Mouse (Mus musculus) cerebellum, postnatal 10 days (tissue): ENCODE measurements around the gene Prkce.

ENCODE experiments used
- DNase-seq, 2 experiments: peaks; one replicate each; pipeline ENCODE4 v3.0.0; 2021; ENCODE audit warnings: mixed read lengths in 2 of 2

Prkce gene

DNA sequence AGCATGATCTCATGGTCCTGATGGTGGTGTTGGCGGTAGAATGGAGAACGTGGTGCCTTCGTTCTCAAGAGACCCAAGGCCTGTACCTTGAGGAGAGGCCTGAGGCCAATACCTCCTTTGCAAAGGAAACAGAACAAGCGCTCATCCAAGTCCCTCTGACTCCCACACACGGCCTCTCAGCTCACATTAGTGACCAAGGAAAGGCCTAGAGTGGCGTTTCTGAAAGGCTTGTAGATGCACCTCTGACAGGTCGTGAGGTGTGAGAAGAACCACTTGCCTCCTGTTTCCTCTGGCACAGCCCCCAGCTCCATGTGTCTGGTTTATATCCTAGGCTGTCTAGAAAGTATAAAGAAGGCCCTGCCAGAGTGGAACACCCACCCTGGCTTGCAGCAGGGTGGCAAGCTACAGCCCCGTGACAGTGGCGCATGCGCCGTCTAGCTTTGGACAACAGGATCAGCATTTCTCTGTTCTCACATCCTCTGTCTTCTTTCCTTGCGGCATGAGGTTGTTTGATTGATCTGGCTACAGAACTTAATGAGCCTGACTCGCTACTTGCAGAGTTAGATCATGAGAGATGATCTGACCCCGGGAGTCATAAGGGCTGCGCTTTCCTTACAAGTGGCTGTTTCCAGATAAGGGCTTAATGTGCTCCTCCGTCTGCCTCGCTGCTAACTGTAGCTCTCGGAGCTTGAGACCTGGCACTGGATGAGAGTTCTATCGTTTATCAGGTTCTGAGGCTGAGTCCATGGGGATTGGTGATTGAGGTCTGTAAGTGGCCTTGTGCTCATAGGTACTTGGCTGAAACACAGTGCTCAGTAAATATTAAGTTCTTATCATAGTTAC is 136.0 kb downstream of the Prkce start:
- DNase-seq = no peak

DNA sequence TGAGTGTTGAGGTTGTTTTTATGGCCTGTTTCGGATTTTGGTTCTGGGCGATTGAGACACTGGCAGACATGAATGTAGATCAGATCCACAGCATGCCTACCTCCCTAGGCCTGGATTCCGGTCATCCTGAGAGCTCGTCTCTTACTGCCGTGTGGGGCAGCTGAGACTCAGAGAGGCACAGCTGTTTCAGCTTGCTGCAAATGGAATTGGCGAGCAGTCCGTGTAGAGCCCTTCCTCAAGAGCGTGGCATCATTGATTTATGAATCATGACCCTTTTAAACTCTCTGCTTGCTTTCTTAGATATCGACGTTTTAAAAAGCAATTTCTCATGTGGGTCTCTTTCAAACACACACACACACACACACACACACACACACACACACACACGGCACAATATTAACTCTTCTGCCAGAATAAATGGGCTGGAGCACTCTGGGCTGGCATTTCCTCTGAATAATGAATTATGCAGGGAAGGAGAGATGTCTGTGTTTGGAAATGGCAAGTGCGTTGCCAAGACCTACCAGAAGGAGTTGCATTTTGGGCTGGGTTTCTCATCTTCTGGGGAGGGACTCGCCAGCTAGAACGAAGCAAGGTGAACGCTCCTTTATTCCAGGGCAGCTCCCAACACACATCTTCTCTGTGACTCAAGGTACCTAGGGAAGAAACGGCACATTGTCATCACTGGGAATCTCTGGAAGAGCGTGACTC is 137.5 kb downstream of the Prkce start:
- DNase-seq = peak; percentile 58 to 63

DNA sequence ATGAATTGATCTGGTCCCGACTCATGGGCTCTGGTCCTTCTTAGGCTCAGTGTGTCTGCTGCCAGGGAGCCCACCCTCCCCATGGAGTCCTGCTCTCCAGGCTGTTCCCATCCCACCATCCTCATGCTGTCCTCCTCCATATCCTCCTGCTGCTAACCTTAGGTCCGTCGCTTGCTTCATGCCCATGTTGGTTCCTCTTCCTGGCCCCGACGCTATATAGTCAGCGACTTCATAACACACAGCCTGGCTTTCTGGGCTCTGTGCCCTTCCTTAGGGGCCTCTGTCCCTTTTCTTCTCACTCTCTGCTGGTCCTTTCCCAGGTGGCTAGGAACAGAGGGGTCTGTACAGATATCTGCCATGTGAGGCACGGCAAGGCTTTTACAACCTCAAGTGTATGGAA is 138.6 kb downstream of the Prkce start:
- no peak for DNase-seq

DNA sequence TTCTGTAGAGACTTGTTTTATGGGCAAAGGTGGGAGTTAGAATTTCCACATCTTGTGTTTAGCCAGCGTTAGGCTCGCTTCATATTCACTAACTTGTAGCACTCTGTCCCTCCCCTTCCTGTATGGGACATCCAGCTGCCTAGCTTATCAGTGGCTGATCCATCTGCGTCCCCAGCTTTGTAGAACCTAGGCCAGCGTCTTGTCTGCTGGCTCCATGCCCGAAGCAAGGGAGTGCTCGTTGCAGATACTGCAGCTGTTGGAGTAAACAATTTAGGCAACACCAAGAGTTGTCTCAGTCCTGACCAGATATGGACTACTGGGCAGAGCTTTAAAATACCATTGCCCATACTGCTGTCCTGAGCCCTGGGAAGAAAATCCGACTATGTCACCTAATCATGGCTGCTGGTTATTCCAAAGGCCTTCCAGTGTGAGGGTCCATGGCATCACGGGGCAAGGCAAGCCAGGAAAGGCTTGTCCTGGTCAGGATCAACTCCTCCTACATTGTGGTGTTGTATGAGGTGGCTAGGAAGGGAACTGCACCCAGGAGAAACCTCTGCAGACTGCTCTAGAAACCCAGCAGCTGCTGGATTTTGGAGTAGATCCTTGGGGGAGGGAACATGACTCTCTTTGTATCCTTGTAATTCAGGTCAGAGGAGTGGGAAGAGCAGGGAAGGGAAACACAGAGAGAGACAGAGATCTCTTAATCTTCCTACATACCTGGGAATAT is 146.0 kb downstream of the Prkce start:
- peak in 1 of 2 experiments; percentile 42 for DNase-seq

DNA sequence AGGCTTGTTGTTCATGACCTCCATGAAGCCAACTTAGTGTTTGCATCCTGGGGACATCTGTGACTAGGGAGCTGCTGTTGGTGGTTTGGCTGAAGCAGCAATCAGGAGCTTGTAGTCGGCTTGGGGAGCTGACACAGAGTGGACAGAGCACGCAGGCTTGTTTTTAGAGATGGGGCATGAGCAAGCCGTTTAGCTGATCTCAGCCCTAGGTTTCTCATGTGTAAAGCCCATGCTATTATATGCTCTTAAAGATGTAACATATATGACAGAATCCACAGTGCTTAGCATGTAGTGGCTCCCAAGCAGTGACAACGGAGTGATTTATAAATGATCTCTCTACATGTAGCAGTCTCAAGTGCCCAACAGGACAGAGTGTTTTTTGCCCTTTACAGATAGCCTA is 148.3 kb downstream of the Prkce start:
- no peak for DNase-seq

DNA sequence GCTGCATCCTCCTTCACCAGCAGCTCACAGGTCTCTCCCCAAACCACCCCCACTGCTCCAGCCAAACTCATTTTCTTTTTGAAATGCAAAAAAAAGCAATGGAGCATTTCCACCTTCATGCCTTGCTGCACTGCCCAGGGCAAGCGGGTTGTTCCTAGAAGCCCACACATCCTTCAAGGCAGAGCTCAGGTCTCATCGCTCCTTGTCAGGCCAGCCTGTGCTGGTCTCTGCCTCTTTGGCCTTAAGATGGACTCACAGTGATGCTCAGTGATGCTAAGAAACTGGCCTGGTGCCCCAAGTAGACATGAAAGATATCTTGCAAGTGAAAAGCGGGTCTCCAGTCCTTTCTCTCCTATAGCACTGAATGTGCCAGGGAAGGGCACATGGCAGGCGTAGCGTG is 149.2 kb downstream of the Prkce start:
- no peak for DNase-seq

DNA sequence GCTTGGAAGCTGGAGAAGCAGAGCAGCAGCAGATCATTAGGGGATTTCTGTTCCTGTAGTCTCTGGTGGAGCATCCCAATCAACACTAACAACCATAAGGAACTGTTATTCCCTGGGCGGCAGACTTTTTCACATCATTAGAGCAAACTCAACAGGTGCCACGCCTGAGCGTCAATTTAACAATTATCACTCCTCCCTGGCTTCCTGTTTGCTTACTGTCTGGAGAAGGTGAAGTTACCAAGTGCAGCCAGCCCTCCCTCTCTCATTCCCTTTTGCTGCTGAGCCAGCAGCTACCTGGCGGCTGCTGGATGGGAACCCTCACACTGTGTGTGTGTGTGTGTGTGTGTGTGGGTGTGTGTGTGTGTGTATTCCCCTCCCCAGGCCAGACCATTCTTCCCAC is 149.6 kb downstream of the Prkce start:
- no peak for DNase-seq

DNA sequence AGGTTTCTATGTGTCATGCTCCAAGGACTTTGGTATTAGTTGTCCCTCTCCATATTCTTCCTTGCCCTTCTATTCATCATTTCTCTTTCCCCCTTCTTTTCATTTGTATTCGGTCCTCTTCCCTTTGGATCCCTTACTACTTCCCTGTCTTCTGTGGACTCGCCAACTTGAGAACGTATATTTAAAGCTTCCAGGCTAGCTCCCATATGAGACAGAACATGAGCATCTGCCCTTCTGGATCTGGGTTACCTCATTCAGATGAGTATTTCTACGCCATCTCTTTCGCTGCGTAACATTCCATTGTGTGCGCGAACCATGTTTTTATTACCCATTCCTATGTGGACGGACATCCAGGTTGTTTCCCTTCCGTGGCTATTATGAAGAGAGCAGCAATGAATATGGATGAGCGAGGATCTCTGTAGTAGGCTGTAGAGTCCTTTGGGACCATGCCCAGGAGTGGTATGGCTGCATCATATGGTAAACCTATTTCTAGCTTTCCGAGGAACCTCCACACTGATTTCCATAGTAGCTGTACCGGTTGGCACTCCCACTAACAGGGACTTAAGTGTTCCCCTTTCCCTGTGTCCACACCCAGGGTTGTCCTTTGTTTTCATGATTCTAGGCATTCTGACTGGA is 152.5 kb downstream of the Prkce start:
- no peak for DNase-seq

DNA sequence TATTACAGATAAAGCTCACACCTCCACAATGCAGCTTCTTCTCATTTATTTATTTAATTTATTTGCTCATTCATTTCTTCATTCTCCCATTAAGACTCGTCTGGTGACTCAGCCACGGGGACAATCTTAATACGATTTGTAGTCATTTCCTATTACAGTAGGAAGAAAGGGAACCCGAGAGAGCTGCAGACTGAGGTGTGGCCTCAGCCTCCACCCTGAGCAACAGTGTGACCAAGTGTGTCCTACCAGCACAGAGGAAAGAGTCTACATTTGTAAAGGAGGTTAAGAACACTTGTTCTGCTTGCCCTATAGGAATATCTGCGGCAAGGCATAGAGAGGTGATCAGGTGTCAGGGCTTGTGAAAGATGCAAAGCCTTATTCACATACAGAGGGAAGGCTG is 155.3 kb downstream of the Prkce start:
- no peak for DNase-seq

DNA sequence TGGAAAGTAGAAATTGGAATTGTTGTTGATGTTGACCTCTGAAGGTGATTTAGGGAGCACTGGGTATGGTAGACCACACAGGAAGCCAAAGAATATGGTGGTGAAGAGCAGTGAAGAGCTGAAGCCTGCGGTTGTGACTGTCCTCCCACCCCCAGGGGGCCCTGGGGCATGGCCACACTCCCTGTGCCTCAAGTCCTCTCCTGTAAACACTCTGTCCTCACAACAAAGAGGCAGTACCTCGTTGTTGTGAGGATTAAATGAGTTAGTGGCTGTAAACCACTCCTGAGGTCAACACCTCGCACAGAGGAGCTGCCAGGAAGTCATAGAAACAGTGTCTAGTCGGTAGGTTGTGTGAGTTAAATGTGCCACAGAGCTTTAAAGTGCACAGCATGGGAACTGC is 155.7 kb downstream of the Prkce start:
- DNase-seq = no peak

DNA sequence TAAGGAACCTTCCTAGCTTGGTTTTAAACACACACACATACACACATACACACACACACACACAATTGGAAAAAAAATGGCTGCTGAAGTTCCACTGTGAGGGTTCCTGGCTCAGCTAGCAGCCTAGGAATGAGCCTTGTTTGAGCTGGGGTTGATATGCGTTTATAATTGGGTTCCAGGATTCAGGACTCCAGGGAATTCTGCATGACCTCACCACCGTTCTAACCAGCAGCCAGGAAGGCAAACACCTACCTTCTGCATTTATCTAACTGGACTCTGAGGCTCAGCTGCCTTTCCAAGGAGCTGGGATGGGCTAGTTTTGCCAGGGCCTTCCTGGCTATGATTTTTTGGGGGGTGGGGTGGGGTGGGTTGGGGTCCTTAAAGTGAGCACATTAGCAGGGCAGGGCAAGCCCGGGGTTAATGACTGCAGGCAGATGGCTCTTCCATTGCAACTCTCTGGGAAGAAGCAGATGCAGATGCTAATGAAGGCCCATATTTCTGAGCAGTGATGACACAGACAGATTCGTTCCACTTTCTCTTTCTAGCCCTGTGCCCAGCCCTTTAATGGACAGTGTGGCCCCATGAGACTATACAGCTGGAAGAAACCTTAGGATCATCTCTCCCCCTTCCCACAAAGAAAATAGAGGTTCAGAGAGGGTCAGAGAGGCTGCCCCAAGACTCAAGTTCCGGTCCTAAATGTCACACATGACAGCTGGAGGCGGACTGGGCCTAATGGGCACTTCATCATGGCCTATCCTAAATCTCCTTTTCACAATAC is 156.5 kb downstream of the Prkce start:
- no peak for DNase-seq

DNA sequence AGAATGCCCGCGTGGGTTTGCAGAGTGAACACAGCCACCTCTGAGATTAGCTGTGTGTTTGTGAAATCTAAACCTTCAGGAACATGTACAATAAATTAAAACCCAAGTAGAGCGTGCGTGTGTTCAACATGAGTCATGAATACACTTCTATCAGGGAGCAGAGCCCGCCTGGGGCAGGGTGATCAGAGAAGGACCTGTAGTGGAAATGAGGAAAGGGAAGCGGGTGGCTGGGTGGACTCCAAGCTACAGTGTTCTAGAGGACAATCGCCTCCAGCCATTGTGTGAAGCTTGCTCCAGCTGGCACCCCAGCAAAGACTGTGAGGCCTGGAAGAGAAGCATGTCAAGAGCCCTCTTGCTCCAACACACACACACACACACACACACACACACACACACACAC is 157.2 kb downstream of the Prkce start:
- peak in 1 of 2 experiments; percentile 43 for DNase-seq

DNA sequence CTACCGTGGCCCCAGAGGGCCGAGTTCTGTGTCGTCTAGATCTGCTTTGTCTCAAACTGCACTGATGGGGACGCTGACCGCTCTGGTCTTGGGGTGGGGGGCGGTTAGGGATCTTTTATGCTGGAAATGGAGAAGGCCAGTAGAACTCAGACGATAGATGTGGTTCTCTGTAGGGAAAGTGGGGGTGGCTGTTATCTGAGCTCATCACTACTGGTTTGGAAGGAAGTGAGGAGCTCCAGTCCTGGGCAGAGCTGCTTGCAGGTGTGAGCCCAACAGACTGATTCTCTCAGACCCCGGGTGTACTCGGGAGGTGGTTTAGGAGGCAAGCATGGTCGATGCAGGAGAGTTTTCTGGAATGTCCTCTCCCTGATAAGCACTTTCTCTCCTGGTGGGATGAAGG is 157.7 kb downstream of the Prkce start:
- no peak for DNase-seq

DNA sequence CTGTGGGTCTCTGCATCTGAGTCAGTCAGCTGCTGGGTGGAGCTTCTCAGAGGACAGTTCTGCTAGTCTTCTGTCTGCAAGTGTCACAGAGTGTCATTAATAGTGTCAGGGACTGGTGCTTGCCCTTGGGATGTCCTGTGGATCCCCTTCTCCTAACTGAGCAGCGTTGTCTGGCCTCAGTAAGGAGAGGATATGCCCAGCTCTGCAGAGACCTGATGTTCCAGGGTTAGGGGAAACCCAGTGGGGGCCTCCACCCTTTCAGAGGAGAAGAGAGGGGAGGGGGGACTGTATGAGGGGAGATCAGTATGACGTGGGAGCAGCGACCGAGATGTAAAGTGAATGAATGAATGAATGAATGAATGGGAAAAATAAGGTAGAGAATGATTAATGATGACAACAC is 160.4 kb downstream of the Prkce start:
- no peak for DNase-seq

DNA sequence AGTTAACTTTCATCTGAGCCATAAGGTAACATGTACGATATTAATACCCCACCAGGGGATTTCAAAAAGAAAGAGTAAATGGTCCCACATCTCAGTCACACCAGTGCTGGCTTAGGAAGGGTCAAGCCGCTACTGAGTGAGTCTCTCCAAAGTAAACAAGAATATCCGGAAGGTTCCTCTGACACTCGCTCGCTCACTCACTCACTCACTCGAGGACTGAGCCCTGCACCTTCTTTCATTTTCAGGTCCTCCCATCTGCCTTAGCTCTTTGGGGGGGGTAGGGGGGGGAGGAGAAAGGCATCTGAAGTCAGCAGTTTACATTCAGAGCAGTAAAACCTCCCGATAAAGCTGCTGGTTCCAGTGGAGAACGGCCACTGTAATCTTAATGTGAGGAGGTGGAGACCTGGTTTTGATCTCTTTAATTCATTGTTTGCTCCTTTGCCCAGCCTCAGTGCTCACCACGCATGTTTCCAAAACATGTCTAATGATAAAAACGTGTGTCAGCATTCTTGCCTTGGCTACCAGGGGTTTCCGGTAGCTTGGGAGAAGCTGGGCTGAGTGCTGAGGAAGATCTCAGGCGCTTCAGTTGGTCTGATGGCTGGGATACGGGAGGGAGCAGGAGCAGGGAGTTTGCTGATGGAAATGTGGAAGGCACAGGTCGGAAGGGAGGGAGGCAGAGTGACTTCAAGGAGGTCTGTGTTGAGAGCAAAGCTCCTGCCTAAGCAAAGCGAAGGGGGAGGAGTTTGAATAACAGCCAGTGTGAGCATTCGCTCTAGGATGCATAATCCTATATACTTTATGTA is 161.9 kb downstream of the Prkce start:
- no peak for DNase-seq

DNA sequence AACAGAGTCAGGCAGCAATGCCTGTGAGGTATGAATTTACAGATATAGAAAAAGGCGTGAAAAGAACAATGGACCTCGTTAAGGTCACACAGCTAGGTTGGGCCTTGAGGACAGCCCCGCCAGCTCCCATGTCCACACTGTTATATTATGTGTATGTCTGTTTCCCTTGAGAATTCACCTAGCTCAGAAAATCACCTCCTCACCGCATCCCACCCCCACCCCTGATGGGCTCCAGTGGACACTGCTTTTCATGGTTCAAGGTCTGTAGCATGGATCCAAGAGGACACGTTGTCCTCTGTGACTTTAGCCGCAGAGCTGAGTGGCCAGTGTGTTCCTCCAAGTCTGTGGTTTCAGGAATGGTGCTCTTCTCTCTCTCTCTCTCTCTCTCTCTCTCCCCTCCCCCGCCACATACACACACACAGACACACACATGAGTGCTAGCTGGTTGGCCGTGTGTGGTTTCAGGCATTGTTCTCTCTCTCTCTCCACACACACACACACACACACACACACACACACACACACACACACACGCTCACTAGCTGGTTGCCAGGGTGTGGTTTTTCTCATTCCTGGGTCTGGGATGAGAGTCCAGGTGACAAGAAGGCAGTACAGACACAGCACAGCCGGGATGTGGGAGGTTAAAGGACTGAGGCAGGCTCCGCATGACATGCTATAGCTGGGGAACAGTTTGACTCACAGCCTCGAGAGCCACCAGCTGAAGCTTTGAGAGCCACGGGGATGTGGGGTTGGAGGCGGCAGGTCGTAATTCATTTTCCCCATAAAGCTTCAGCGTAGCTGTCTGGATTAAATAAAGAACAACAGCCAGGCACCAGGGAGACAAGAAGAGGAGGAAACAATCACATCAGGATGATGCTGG is 162.7 kb downstream of the Prkce start:
- no peak for DNase-seq

DNA sequence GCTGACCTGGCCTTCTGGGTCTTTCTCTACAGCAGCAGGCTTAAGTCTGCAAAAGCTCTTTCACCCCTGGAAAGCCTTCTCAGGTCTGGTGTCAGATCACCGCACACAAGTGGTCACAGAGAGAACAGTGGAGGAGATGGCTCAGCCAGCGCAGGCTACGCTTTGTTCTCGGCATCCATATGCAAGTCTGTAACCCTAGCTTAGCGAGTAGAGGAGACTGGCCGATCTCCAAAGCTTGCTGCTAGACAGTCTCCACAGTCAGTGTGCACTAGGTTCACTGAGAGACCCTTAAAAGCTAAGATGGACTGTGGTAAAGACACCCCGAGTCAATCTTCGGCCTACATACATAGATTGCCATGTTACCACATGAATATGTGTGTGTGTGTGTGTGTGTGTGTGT is 164.2 kb downstream of the Prkce start:
- DNase-seq = no peak

DNA sequence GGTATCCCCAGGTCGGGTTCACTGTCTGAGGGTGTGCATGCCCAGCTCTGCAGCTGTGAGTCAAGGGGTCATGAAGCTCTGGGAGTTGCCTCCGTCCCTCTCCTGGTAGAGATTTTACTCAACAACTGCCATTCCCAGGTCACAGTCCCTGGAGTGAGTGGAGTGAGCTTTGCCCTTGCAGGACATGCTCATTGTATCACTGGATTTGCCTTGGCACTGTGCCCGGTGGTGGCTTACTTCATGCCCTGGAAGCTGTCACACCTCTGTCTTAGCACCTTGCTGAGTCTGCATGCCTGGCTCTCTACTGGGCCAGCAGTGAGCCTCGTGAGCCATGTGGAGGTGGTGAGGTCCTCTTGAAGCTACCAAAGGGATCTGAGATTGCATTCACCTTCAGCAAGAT is 167.4 kb downstream of the Prkce start:
- DNase-seq = peak in 1 of 2 experiments; percentile 49

DNA sequence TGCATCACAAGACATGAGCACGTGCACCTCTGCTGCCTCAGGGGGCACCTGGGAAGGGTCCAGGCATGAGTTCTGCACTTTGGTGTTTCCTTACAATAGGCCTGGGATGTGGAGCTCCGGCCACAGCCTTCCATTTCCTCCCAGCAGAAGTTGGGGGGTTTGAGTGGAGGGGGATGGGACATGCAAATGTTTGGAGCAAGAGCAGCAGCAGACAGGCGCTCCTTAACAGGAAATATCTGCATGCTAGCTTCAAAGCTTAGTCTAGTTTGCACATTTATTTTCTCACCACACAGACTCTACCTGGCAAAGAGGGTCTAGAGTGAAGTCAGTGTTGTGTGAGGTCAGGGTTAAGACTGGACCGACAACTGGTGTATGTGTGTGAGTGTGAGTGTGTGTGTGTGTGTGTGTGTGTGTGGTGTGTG is 169.1 kb downstream of the Prkce start:
- no peak for DNase-seq

DNA sequence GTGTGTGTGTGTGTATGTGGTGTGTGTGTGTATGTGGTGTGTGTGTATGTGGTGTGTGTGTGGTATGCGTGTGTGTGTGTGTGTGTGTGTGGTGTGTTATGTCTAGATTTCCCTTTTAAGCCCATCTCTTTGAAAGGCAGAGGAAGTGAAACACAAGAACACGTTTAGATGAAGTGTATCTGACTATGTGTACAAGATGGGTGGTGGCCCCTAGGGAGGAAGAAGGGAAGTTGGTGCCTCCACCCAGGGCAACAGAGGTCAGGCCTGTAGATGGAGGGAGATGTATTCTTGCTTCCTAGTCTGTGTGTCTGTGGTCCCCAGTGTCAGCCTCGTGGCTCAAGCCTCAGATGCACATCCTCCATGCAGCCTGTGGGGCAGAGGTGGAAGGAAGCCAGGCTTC is 169.5 kb downstream of the Prkce start:
- DNase-seq = no peak
